26 mouse cellular contexts compared by ENCODE assay signal in genomic region chr1:190810408-190810807, GRCm38 (mm10).
DNase-seq lines count a peak whose midpoint lies in the region; ATAC-seq and TF ChIP-seq lines count a peak whose summit lies in the region.
"Had no signal": no experiment of that assay in that cellular context is flagged by ENCODE, and none has a peak within 500 bp of the region (broad histone marks: within the 10 kb centered on the region; RNA-seq: fewer than 3 reads in every experiment).

No protein-coding gene starts in this region.

- TF ChIP-seq RAD21 in MEL (IDR thresholded peaks at IDR 0.05; ENCODE audit: low read depth, low read length), result no peak; the same call in 1 of the 2 replicates

- H3K4me3 ChIP-seq in forebrain, embryonic 11.5 days (ENCODE audit: low read depth, low read length), result no peak overlapping the region
- no peak overlapping the region for H3K4me3 ChIP-seq in forebrain, embryonic 10.5 days
- no peak overlapping the region for H3K4me3 ChIP-seq in layer of hippocampus, adult 2 months
- H3K4me3 ChIP-seq in MEL (ENCODE audit: control insufficient read depth in 1 of 2, insufficient read depth in 1 of 2, low read depth in 2 of 2, low read length in 2 of 2), result no peak overlapping the region
- H3K4me3 ChIP-seq: embryonic facial prominence, embryonic 12.5 days; forebrain, embryonic 13.5 days; heart, adult 2 months; heart, embryonic 13.5 days; limb, embryonic 13.5 days; liver, embryonic 12.5 days; lung, embryonic 15.5 days; midbrain, embryonic 10.5 days had no signal

- TF ChIP-seq EP300 in MEL (IDR thresholded peaks at IDR 0.05; ENCODE audit: low read depth in 1 of 2, low read length in 2 of 2), result no peak

- H3K27ac ChIP-seq in forebrain, embryonic 11.5 days (ENCODE audit: low read depth, low read length), result no peak overlapping the region
- no peak overlapping the region for H3K27ac ChIP-seq in forebrain, embryonic 10.5 days
- no peak overlapping the region for H3K27ac ChIP-seq in layer of hippocampus, adult 2 months
- H3K27ac ChIP-seq in MEL (ENCODE audit: control insufficient read depth, low read depth, low read length), result no peak overlapping the region
- H3K27ac ChIP-seq: embryonic facial prominence, embryonic 12.5 days; forebrain, embryonic 13.5 days; heart, adult 2 months; heart, embryonic 13.5 days; hindbrain, embryonic 14.5 days; limb, embryonic 13.5 days; liver, embryonic 12.5 days; lung, embryonic 15.5 days; midbrain, embryonic 10.5 days had no signal

- no peaks in the 10 kb centered on the region for H3K79me2 ChIP-seq in MEL (ENCODE audit: control insufficient read depth, insufficient read depth, low read length, poor library complexity)

- TF ChIP-seq CTCF in layer of hippocampus, adult 2 months (conservative IDR thresholded peaks at IDR 0.05), result peak; percentile 52
- peak in 2 of 3 experiments; percentile 11 to 25; a peak in 3 of 6 replicates for TF ChIP-seq CTCF in MEL (IDR thresholded peaks at IDR 0.05 in 2 of 3, conservative IDR thresholded peaks at IDR 0.05 in 1 of 3; ENCODE audit: control insufficient read depth in 1 of 3, insufficient read depth in 1 of 3, low read depth in 2 of 3, low read length in 3 of 3, poor library complexity in 1 of 3, severe bottlenecking in 1 of 3)

- H3K9me3 ChIP-seq in forebrain, embryonic 11.5 days (ENCODE audit: control insufficient read depth, low read length), result no peaks in the 10 kb centered on the region
- no peaks in the 10 kb centered on the region for H3K9me3 ChIP-seq in forebrain, embryonic 10.5 days
- H3K9me3 ChIP-seq in MEL (replicated peaks; ENCODE audit: insufficient read depth, low read length), result no peaks in the 10 kb centered on the region
- H3K9me3 ChIP-seq: embryonic facial prominence, embryonic 12.5 days; forebrain, embryonic 13.5 days; G1E; heart, embryonic 13.5 days; limb, embryonic 13.5 days; liver, embryonic 12.5 days; lung, embryonic 15.5 days; midbrain, embryonic 10.5 days had no signal

- H3K9ac ChIP-seq in forebrain, embryonic 11.5 days (ENCODE audit: low read length), result no peak overlapping the region
- no peak overlapping the region for H3K9ac ChIP-seq in MEL (ENCODE audit: control insufficient read depth, low read depth, low read length, poor library complexity, severe bottlenecking)
- H3K9ac ChIP-seq: embryonic facial prominence, embryonic 12.5 days; forebrain, embryonic 13.5 days; heart, embryonic 13.5 days; hindbrain, embryonic 14.5 days; limb, embryonic 13.5 days; liver, embryonic 12.5 days; lung, embryonic 15.5 days had no signal

- no peaks in the 10 kb centered on the region for H3K27me3 ChIP-seq in forebrain, embryonic 11.5 days (ENCODE audit: control insufficient read depth, insufficient read depth, low read length)
- H3K27me3 ChIP-seq in forebrain, embryonic 10.5 days (ENCODE audit: poor library complexity, severe bottlenecking), result no peaks in the 10 kb centered on the region
- H3K27me3 ChIP-seq in MEL (ENCODE audit: control insufficient read depth in 1 of 2, insufficient read depth in 2 of 2, low read length in 2 of 2), result no peaks in the 10 kb centered on the region
- H3K27me3 ChIP-seq: embryonic facial prominence, embryonic 12.5 days; forebrain, embryonic 13.5 days; heart, embryonic 13.5 days; limb, embryonic 13.5 days; liver, embryonic 12.5 days; lung, embryonic 15.5 days had no signal

- no peaks in the 10 kb centered on the region for H3K36me3 ChIP-seq in forebrain, embryonic 11.5 days (ENCODE audit: control insufficient read depth, insufficient read depth, low read length)
- H3K36me3 ChIP-seq in forebrain, embryonic 10.5 days (replicated peaks), result peaks cover 9% of the 10 kb centered on the region; the same call in 1 of the 2 replicates
- no peaks in the 10 kb centered on the region; a peak in 1 of 4 replicates for H3K36me3 ChIP-seq in MEL (ENCODE audit: control insufficient read depth in 1 of 2, insufficient read depth in 2 of 2, low read length in 2 of 2)
- H3K36me3 ChIP-seq: lung, embryonic 15.5 days had no signal

- intact Hi-C loops in gastrocnemius, postnatal 36 days (cut with DNase I), result no loop called here

- ATAC-seq in forebrain, embryonic 11.5 days (replicated peaks; ENCODE audit: low FRiP score), result no peak
- peak; percentile 53; the same call in 1 of the 2 replicates for ATAC-seq in megakaryocyte-erythroid progenitor cell, adult 5-6 weeks (replicated peaks; ENCODE audit: low FRiP score, low TSS enrichment, poor library complexity, severe bottlenecking)
- ATAC-seq: forebrain, embryonic 13.5 days; liver, embryonic 12.5 days had no signal

- DNase-seq in forebrain, embryonic 11.5 days (ENCODE audit: low spot score), result peak; percentile 52
- no peak for DNase-seq in forebrain, embryonic 10.5 days (ENCODE audit: extremely low spot score, low spot score)
- no peak for DNase-seq in layer of hippocampus, adult 2 months (ENCODE audit: low spot score in 2 of 2)
- no peak for DNase-seq in layer of hippocampus, postnatal 36 days
- DNase-seq in MEL (ENCODE audit: low read depth, low spot score), result peak; percentile 19
- no peak for DNase-seq in thymus, postnatal 10 days (ENCODE audit: low spot score in 2 of 2)
- DNase-seq in gastrocnemius, postnatal 36 days, result no peak
- DNase-seq: adrenal gland, postnatal 10 days; cerebellum, adult 8-10 months; cerebellum, postnatal 36 days; gastrocnemius, postnatal 10 days; heart, adult 2 months; heart, postnatal 36 days; kidney, postnatal 36 days; lung, postnatal 4 days; thymus, postnatal 4 days had no signal

- 76% methylated on average over 6 of the region's 6 CpGs for WGBS in forebrain, embryonic 11.5 days
- WGBS in forebrain, embryonic 10.5 days, result 82% methylated on average over 6 of the region's 6 CpGs

- H3K4me1 ChIP-seq in forebrain, embryonic 11.5 days (replicated peaks; ENCODE audit: control insufficient read depth, insufficient read depth, low read length), result peaks cover 2% of the 10 kb centered on the region; the same call in 1 of the 2 replicates
- peaks cover 24% of the 10 kb centered on the region for H3K4me1 ChIP-seq in forebrain, embryonic 10.5 days
- no peaks in the 10 kb centered on the region for H3K4me1 ChIP-seq in MEL (ENCODE audit: control insufficient read depth in 1 of 2, insufficient read depth in 2 of 2, low read length in 2 of 2)
- H3K4me1 ChIP-seq: liver, embryonic 12.5 days; lung, embryonic 15.5 days had no signal

- no peak overlapping the region for H3K4me2 ChIP-seq in forebrain, embryonic 11.5 days (ENCODE audit: low read depth, low read length, severe bottlenecking)
- H3K4me2 ChIP-seq: embryonic facial prominence, embryonic 12.5 days; forebrain, embryonic 13.5 days; heart, embryonic 13.5 days; hindbrain, embryonic 14.5 days; limb, embryonic 13.5 days; liver, embryonic 12.5 days; lung, embryonic 15.5 days had no signal

- TF ChIP-seq POLR2A in MEL (IDR thresholded peaks at IDR 0.05; ENCODE audit: control insufficient read depth in 1 of 2, insufficient read depth in 1 of 2, low read depth in 1 of 2, low read length in 2 of 2, poor library complexity in 1 of 2), result no peak

TF ChIP-seq in MEL, 35 proteins besides CTCF, POLR2A, EP300 and RAD21:
- TF ChIP-seq E2F4 (IDR thresholded peaks at IDR 0.05; ENCODE audit: borderline replicate concordance, low read depth, low read length), result no peak
- TF ChIP-seq KAT2A (conservative IDR thresholded peaks at IDR 0.05; ENCODE audit: low read depth, low read length), result no peak

Comparison
In these comparisons a context has a peak if more than half of its experiments do, and no peak if none do; other contexts are left out.
1. DNase-seq: peak in forebrain, embryonic 11.5 days (single experiment) and MEL (single experiment); none in forebrain, embryonic 10.5 days (single experiment), layer of hippocampus, adult 2 months (0 of 2), layer of hippocampus, postnatal 36 days (0 of 2), thymus, postnatal 10 days (0 of 2) and gastrocnemius, postnatal 36 days (0 of 2).